Mouse (Mus musculus) 416B (cell line): ENCODE measurements around the gene Vrk3.
A peak's percentile ranks its signal among the peaks of the same experiment; 100 is the strongest.

Experiments
- DNase-seq: peaks from one replicate; pipeline ENCODE4 v3.0.0; 2011; ENCODE audit warnings: low read depth

The Vrk3 gene

DNA sequence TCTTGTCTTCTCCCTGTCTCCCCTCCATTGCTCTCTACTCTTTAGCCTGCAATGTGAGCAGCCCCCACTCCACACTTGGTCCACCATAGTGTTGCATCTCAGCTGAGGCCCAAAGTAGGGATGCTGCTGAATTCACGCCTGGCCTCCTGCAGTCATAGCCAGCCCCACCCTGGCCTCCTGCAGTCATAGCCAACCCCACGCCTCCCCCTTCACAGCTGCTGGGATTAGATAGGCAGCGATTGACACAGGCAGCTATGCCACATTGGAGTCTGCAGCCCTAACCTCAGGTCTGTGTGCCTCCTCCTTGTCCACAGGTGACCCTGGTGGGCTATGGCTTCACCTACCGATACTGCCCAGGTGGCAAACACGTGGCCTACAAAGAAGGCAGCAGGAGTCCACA, 19.9 kb downstream of the Vrk3 start:
- DNase-seq: no peak

DNA sequence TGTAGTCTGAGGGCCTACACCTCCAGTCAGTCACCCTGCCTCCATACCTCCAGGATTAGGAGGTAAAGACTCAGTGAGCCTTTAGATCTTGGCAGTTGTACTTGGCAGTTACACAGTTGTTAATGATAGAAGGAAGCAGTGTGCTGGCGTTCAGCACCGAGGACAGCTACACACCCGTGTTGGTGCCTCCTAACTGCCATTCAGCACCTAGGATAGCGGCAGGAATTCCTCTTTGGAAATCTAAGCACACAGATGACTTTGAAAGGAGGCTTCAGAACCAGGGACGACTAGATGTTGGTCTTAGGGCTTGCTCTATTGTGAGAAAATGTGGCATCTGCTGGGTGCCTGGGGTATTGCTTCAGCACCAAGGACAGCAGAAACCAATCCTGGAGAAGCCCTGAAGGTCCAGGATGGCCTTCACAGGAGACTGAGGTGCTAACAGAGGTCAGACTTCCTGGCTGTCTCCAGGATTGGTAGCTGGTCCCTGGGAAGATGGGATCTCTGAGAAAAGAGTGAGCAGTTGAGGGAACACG, 21.9 kb downstream of the Vrk3 start:
- peak; percentile 67 for DNase-seq

DNA sequence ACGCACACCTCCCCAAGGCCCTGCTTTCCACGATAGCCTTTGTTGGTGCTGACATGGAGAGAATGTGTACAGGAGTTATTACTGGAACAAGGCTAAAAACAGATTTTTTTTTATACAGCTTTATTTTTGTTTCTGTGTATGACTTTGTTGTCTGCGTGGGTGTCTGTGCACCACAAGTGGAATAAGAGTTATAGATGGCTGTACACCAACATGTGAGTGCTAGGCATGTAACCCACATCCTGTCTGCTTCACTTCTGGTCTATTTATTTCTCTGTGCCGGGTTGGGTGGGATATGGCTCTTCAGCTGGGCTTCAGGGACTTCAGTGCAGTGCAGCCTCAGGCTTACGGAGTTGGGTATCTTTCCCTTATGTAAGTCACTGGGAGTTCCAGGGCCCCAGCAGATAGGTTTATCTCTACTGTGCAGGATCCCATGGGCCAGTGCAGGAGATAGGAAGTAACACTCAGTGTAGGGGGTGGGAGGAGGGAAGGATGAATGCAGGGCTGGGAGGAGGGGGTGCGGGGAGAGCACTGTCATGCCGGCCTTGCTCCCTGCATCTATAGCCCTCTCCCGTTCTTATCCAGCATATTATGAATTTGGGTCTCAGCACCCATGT, 24.5 kb downstream of the Vrk3 start:
- DNase-seq: no peak

DNA sequence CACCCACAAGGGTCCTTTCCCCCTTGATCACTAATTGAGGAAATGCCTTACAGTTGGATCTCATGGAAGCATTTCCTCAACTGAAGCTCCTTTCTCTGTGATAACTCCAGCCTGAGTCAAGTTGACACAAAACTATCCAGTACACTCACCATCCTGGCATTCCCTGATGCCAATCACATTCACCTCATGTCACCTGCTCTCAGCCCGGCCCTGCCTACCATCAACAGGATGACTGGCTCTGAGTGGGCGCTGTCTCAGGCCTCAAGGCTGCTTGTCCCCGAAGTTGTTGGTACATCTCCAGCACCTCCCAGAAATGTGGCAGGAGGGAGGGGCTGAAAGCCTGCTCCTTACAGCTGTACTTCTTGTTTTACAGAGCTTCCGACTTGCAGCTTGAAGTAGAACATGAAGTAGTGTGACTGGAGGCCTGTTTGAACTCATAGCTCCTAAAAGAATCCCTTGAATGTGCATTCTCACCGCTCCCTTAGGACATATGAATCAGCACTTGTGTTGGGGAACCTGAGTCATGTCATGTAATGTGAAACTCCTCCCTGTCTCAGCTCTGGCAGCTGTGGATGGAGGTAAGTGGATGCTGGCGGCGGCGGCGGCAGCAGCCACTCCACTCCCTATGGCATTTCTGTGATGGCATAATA, 28.8 kb downstream of the Vrk3 start:
- peak; percentile 17 for DNase-seq

DNA sequence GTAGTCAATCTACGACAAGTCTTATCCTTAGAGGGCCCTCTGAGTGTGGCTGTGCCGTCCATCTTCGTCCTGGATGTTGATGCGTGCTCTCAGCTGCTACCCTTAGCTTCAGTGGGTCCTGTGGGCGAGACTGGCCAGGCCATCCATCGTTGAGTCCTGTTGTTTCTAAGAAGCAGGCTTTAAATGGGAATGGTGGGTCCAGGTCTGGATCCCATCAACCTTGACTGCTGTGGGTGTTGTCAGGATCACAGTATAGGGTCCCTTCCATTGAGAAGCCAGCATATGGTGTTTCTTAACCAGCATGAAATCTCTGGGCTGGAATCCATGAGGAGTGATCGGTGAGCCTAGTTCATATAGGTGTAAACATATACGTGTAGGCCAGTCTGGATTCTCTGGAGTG, 31.9 kb downstream of the Vrk3 start:
- no peak for DNase-seq

DNA sequence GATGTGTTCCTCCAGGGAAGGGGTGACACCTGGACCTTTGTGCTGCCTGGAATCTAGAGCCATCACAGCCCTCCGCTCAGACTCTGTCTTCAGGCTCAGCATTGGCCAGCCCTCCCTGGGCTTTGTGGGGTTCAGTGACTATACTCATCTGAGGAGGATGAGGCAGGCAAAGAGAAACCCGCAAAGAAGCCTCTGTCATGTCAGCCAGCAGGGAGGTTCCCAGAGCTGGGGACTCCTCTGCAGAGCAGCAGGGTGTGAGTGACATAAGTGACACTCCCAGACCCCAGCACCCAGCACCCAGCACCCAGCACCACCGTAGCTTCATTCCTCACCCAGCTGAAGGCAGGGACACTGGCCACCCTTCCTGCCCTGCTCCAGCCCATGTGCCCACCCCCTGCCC, 41.3 kb downstream of the Vrk3 start:
- no peak for DNase-seq

DNA sequence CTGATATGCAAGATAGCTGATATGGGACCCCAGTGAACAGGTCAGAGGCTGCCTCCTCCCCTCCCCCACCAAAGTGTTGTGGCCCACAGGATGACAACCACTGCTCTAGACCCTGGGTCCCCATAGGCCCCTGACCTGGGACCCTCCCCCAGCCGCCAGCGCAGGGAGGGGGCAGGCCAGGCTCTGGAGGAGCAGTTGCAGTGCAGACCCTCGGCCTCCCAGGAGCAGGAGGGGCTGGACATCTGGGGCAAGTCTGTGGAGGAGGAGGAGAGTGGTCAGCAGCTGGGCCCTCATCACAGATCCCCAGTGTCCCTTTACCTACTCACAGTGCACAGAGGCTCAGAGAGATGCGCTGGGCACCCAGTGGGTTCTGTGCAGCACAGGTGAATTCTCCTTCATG, 41.9 kb downstream of the Vrk3 start:
- DNase-seq: no peak

DNA sequence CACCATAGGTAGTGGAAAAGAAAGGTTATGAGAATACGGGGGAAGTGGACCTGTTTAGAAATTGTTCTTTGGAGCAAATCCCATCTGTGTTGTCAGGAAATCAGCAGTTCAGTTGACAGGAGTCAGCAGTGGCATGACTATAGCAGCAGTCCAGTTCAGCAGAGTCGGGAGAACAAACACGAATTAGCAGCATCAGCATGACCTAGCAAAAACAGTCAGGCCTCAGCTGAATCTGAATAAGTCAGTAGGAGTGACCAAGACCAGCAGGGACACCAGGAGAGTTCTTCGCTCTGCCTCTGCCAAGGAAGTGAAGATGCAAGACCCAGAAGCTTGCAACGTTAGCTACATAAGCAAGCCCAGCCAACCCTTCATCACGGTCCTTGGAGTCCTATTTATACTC, 44.6 kb downstream of the Vrk3 start:
- peak; percentile 26 for DNase-seq

DNA sequence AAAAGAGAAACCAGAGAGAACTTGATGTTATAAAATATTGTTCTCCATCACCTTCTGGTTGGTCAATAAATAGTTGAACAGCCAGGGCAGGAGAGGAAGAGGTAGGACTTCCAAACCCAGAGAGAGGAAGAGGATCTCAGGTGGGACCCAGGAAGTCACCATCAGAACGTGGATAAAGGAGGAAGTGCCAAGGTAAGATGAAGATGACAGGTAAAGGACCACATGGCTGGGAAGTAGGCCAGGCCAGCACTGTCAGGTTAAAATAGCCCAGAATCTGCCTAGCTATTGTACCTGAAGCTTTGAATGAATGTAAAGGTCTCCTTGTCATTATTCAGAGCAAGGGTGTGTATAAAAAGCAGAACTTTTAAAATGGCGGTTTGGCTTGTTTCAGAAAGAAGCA, 60.7 kb downstream of the Vrk3 start:
- DNase-seq: no peak

DNA sequence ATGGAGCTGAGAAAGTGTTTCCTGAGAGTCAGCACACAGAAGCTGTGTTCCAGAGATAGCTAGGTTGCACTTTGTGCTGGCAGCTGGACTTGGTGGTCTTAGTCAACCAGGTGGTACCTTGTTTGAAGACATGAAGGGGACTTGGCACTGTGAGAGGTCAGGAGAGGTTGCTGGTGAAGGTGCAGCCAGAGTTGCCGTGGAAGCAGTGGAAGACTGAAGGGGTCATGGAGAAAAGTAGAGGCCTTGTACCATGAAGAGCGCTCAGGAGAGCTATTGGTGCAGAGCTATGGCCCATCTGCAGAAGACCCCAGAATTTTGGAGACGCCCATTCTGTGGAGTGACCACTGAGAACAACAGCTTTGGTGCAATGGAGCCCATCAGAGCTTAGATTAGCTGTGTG, 61.3 kb downstream of the Vrk3 start:
- DNase-seq: no peak

DNA sequence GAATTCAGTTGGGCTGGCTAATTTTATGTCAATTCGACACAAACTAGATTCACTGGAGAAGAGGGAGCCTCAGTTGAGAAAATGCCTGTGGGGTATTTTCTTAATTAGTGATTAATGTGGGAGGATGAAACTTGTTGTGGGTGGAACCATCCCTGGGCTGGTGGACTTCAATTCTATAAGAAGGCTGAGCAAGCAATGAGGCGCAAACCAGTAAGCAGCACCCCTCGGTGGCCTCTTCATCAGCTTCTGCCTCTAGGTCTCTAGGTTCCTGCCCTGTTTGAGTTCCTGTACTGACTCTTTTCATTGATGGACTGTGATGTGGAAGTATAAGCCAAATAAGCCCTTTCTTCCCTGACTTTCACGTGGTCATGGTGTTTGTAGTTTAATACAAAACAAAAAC, 62.2 kb downstream of the Vrk3 start:
- no peak for DNase-seq

DNA sequence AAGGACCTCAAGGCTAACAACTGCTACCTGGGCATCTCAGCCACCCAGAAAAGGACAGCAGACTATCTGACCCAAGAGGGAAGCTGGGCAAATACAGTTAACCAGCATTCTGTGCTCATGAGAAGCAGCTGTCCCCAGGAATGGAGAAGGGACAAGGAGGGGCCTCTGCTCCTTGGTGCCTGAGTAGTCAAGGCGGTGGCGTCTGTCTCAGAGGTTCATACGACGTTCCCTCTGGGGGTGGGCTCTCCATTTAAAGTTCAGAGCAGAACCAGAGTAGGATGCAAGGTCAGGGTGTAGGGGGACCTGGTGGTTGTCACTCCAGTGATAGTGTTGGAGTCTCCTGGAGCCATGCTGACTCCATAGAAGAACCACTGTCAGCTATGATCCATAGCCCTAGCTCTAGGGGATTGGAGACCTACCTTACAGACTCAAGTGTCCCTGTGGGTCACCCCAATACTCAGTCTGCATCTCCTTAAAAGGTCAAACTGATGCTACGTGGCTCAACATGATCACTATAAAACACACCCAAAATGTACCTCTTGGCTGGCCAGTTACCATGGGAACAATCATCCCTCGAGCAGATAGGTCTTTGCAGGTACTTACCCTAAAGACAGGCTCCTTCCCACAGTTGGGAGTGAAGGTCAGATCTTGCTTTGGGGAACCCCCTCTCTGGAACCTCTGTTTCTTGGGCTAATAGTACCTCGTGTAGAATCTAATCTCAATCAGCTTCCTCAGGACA, 62.8 kb downstream of the Vrk3 start:
- DNase-seq: no peak

DNA sequence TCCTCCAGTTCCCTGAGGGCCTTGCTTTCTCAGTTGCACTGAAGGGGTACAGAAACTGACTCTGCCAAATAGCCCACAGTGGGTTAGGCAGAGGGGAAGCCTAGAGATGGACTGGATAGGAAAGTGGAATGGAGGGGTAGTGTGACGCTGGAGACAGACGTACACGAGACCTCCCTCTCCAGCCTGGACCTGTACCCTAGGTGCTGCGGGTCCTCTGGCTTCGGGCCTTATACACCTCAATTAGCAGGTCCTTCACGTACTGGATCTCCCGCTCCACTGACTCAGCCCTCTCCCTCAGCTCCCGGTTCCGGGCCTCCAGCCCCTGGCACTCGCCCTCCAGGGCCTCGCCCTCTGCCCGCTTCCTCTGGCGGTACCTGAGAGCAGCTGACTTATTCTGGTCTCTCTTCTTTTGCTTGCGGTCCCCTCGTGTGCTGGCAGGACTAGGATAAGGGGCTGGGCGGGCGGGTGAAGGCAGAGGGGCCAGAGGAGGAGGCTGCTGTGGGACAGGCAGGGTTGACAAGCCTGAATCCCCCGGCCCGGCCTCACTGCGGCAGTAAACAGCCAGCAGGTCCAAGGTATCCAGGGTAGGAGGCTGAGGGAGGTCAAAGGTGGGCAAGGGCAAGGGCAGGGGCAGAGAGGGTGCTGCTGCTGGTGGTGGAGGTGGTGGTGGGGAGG, 64.6 kb downstream of the Vrk3 start:
- DNase-seq: no peak

DNA sequence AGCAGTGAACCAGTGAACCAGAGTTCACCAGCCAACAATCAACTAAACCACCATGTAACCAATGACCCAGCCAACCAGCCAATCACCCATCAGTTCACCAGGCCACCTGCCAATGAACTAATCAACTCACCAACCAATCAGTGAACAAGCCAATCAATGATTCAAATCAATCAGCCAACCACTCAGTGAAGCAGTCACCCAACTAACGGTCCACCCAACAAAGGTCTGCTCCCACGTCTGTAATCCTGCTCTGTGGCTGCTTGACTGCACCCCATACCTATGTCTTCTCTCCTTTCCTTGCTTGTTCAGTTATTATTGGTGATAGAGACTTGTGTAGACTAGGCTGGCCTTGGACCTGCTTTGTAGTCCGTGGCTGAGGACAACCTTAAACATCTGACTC, 65.8 kb downstream of the Vrk3 start:
- DNase-seq: no peak

DNA sequence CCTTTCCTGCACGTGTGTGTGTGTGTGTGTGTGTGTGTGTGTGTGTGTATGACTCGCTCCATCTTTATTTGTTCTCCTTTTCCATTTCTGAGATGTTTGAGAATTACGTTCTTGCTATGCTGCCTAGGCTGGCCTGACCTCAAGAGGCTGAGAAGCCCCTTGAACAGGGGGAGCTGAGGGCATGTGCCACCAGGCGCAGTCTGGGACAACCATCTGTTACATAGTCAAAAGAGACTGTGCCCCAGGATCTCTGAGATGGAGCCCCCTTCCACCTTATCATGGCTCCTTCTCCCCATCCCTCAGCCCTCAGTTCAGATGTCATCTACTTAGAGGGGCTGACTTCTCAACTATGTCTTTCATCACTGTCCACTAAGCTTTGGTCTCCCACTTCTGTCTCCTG, 66.2 kb downstream of the Vrk3 start:
- DNase-seq: no peak

DNA sequence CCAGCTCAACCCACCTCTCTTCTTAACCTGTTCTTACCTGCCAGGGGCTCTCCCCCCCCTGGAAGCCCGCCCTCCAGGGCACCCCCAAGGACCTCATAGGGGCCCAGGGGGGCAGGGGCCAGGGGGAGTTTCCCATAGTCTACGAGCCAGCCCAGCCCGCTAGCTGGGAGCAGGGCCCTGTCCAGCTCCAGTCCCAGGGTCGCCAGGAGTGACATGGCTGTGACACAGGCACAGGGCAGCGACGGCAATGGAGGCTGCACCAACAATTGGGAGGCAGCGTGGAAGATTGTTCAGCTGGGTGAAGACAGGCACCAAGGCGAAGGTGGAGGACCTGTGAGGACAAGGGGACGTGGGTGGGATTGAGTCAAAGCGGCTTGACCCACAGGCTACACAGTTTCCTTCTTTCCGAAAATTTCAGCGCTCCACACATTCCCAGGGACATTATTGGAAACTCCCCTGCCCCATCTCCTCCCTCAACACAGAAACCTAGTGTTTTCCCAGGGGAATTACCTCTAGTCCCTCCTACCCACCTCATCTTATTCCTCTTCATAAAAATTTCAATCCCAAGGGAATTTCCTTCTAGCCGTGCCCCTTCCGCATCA, 66.8 kb downstream of the Vrk3 start:
- no peak for DNase-seq

DNA sequence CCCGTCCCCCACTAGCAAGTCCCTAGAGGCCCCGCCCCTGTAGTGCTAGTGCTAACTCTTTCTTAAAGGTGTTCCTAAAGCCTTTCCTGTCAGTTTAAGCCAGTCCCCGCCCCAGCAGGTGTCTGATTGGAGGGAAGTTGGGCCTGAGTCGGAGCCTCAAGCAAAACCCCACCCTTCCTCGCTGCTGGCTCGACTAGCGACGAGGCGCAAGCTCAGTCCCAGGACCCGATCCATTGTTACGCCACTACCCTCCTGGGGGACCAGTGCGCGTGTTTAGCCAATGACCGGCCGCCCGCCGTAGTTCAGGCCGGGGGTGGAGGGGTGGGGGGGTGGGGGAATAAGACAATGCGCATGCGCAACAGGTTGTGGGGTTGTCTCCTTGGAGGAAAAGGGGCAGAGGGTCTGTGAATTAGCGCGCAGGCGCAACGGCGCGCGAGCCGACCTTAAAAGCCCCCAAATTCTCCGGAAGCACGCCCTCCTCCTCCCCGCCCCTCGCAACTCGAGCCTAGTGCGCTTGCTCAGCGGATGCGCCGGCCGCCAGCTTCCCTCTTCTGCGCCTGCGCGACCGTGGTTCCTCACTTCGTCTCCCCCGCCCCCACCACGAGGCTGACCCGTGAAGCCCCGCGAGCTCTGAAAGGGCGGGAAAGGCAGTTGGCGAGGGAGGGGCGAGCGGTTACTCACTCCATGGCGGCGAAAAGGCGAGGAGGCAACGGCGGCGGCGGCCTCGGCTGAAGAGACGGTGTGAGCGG, 67.7 kb downstream of the Vrk3 start, which contains the start of the genes Nup62 and Il4i1:
TSS of gene Nup62 (plus strand) at position 368 of the 749 bp plus-strand sequence.
TSS of gene Il4i1 (plus strand) at position 667 of the 749 bp plus-strand sequence.
- peak; percentile 100 for DNase-seq

DNA sequence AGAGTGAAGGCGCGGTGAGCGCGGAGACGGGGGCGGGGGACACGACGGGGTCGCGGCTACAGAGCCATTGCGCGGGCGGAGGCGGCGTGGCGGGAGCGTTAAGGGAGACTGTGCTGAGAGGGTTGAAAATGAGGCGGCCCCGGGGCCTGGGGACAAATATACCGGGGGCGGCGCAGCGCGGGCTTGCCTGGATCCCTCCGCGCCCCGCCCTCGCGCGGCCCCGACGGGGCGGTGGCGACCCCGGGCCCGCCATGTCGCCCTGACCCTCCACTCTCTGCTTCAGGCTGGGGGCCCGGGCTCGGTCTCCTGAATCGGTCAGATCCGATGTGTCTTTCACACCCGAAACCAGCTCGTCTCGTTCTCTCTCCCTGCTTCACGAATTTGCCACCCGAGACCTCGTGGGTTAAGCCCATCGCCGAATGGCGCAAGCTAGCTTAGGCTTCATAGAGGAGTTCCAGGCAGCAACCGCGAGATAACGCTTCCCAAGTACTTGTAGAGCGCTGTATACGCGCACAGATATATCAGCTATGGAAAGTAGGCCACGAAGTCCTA, 68.3 kb downstream of the Vrk3 start, which contains the start of gene Atf5:
TSS of gene Atf5 (minus strand) at position 189 of the 552 bp plus-strand sequence.
- peak; percentile 70 for DNase-seq

DNA sequence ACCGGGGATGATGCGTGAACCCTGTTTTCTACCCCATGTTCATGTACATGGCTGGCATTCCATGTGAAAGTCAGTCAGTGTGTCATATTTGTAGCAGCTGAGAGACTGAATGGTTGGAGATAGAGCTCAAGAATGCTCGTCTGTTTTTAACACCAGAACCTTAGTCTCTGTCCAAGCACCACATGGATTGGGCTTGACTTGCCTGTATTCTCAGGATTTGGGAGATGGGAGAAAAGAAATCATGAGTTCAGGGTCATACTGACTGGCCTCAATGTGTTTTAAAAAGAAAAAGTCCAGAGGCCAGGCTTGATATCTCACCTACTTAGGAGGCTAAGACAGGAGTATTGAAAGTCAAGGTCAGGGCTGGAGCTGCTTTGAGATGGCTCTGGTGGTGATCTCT, 69.2 kb downstream of the Vrk3 start:
- no peak for DNase-seq

DNA sequence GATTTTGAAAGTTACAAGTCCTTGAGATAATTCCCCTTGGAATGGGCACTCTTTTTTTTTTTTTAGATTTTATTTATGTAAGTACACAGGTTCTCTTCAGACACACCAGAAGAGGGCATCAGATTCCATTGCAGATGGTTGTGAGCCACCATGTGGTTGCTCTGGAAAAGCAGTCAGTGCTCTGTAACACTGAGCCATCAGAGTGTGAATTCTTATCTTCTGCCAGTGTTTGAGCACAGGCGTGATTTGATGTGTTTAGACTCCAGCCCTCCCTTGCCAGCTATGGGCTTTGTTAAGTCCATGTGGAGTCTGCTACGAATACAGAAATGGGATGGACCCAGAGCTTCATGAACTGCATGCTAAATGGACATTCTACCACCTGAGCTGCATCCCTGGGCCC, 70.0 kb downstream of the Vrk3 start:
- peak; percentile 54 for DNase-seq

DNA sequence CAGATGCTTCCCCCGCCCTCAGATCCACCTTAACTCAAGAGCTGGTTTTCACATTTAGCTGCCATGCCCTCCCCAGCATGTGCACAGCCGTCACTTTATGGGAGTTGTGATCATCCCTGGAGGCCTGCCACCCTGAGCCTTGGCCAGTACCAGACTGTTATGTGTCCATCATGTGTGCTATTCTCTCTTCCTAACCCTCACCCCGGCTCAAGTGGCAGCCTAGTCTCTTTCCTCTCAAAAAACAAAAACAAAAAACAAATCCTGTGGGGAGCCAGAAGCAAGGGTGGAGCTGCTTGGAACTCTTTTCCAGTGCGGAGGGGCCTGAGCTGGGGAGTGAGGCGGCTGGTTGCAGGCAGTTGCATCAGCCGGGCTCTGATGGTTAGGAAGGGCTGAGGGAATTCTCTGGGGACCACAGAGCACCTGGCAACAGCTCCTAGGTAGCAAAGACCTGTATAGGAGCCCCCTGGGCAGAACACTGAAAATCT, 70.6 kb downstream of the Vrk3 start:
- peak; percentile 73 for DNase-seq
